Comparison of ENCODE assay signal across 11 mouse cellular contexts in the genomic region with DNA sequence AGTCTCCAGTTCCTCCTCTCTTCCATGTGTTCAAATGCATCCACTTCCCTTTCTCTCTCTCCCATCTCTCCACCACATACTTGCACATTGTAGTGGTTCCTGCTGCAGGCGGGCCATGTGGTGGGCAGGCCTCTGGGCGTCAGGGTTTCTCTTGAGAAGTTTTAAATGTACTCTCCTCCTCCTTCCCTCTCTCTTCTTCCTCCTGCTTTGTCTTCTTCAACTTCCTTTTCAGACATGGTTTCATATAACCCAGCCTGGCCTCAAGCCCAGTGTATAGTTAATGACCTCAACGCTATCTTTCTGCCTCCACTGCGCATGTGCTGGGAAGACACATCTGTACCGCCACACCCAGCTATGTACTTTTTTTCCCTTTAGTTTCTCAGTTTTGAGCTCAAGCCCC.
DNase-seq lines count a peak whose midpoint lies in the region; ATAC-seq and TF ChIP-seq lines count a peak whose summit lies in the region.
"Had no signal": no experiment of that assay in that cellular context is flagged by ENCODE, and none has a peak within 500 bp of the region (broad histone marks: within the 10 kb centered on the region; RNA-seq: fewer than 3 reads in every experiment).

No protein-coding gene starts in this region.

- no peak overlapping the region for H3K4me3 ChIP-seq in heart, embryonic 10.5 days
- H3K4me3 ChIP-seq in stomach, embryonic 14.5 days (ENCODE audit: low read depth, low read length), result no peak overlapping the region
- no peak overlapping the region for H3K4me3 ChIP-seq in stomach, postnatal 0 days (ENCODE audit: low read depth, low read length)
- H3K4me3 ChIP-seq in intestine, embryonic 16.5 days (ENCODE audit: low read length), result no peak overlapping the region
- H3K4me3 ChIP-seq in midbrain, embryonic 10.5 days, result no peak overlapping the region
- H3K4me3 ChIP-seq: neural tube, embryonic 13.5 days had no signal

- no peaks in the 10 kb centered on the region for H3K36me3 ChIP-seq in heart, embryonic 10.5 days
- H3K36me3 ChIP-seq in stomach, embryonic 14.5 days (ENCODE audit: control insufficient read depth, insufficient read depth, low read length), result no peaks in the 10 kb centered on the region
- no peaks in the 10 kb centered on the region for H3K36me3 ChIP-seq in stomach, postnatal 0 days (ENCODE audit: control insufficient read depth, insufficient read depth, low read length)
- no peaks in the 10 kb centered on the region for H3K36me3 ChIP-seq in intestine, embryonic 16.5 days (ENCODE audit: control insufficient read depth, insufficient read depth, low read length)
- no peaks in the 10 kb centered on the region for H3K36me3 ChIP-seq in midbrain, embryonic 10.5 days
- H3K36me3 ChIP-seq: neural tube, embryonic 13.5 days had no signal

- TF ChIP-seq CTCF in stomach, postnatal 0 days (IDR thresholded peaks at IDR 0.05; ENCODE audit: low read depth), result no peak

- WGBS in heart, embryonic 10.5 days, result 92% methylated on average over 5 of the region's 5 CpGs
- 68% methylated on average over 5 of the region's 5 CpGs for WGBS in stomach, embryonic 14.5 days
- 52% methylated on average over 5 of the region's 5 CpGs for WGBS in stomach, postnatal 0 days
- 71% methylated on average over 5 of the region's 5 CpGs for WGBS in intestine, embryonic 16.5 days
- 89% methylated on average over 5 of the region's 5 CpGs for WGBS in midbrain, embryonic 10.5 days

- no peak overlapping the region for H3K4me2 ChIP-seq in stomach, embryonic 14.5 days (replicated peaks; ENCODE audit: low read depth, low read length)
- H3K4me2 ChIP-seq in stomach, postnatal 0 days (replicated peaks; ENCODE audit: low read depth), result no peak overlapping the region
- H3K4me2 ChIP-seq in intestine, embryonic 16.5 days (ENCODE audit: low read depth, low read length), result no peak overlapping the region
- H3K4me2 ChIP-seq: neural tube, embryonic 13.5 days had no signal

- no peaks in the 10 kb centered on the region for H3K27me3 ChIP-seq in heart, embryonic 10.5 days (ENCODE audit: insufficient read depth, poor library complexity, severe bottlenecking)
- no peaks in the 10 kb centered on the region for H3K27me3 ChIP-seq in stomach, embryonic 14.5 days (ENCODE audit: control insufficient read depth, insufficient read depth, low read length)
- no peaks in the 10 kb centered on the region for H3K27me3 ChIP-seq in stomach, postnatal 0 days (ENCODE audit: control insufficient read depth, insufficient read depth, low read length)
- H3K27me3 ChIP-seq in intestine, embryonic 16.5 days (replicated peaks; ENCODE audit: control insufficient read depth, insufficient read depth, low read length), result no peaks in the 10 kb centered on the region
- H3K27me3 ChIP-seq in midbrain, embryonic 10.5 days (ENCODE audit: low read depth, poor library complexity, severe bottlenecking), result no peaks in the 10 kb centered on the region
- H3K27me3 ChIP-seq: neural tube, embryonic 13.5 days had no signal

- H3K4me1 ChIP-seq in heart, embryonic 10.5 days, result no peaks in the 10 kb centered on the region
- H3K4me1 ChIP-seq in stomach, embryonic 14.5 days (ENCODE audit: control insufficient read depth, insufficient read depth, low read length), result no peaks in the 10 kb centered on the region
- H3K4me1 ChIP-seq in stomach, postnatal 0 days (replicated peaks; ENCODE audit: control insufficient read depth, insufficient read depth), result no peaks in the 10 kb centered on the region
- no peaks in the 10 kb centered on the region for H3K4me1 ChIP-seq in intestine, embryonic 16.5 days (ENCODE audit: control insufficient read depth, insufficient read depth, low read length)
- H3K4me1 ChIP-seq in midbrain, embryonic 10.5 days, result no peaks in the 10 kb centered on the region

- H3K9me3 ChIP-seq in heart, embryonic 10.5 days, result no peaks in the 10 kb centered on the region
- H3K9me3 ChIP-seq in stomach, embryonic 14.5 days (ENCODE audit: control insufficient read depth, low read depth, low read length), result no peaks in the 10 kb centered on the region
- H3K9me3 ChIP-seq in stomach, postnatal 0 days (ENCODE audit: control insufficient read depth, low read length), result no peaks in the 10 kb centered on the region
- H3K9me3 ChIP-seq in intestine, embryonic 16.5 days (ENCODE audit: control insufficient read depth, low read length), result no peaks in the 10 kb centered on the region
- no peaks in the 10 kb centered on the region for H3K9me3 ChIP-seq in midbrain, embryonic 10.5 days (replicated peaks)
- H3K9me3 ChIP-seq: neural tube, embryonic 13.5 days had no signal

- TF ChIP-seq EP300 in stomach, postnatal 0 days (optimal IDR thresholded peaks at IDR 0.05), result no peak

- peak; percentile 96 for DNase-seq in heart, adult 11 months
- no peak for DNase-seq in heart, embryonic 10.5 days (ENCODE audit: low spot score)
- no peak for DNase-seq in stomach, postnatal 0 days (ENCODE audit: low spot score)
- DNase-seq in midbrain, embryonic 10.5 days (ENCODE audit: low spot score), result no peak
- DNase-seq in cerebellum, postnatal 4 days (ENCODE audit: low spot score in 2 of 2), result no peak
- no peak for DNase-seq in layer of hippocampus, adult 11-12 months (ENCODE audit: low spot score)
- DNase-seq: cerebellum, adult 11 months; kidney, adult 2 months had no signal

- ATAC-seq in stomach, embryonic 14.5 days (ENCODE audit: insufficient number of reproducible peaks, insufficient read depth, low FRiP score, low read depth), result peak; percentile 39; the same call in 1 of the 2 replicates
- no peak for ATAC-seq in stomach, postnatal 0 days (ENCODE audit: low FRiP score, low TSS enrichment)
- peak; percentile 56; the same call in 1 of the 2 replicates for ATAC-seq in intestine, embryonic 16.5 days

- H3K27ac ChIP-seq in heart, embryonic 10.5 days, result no peak overlapping the region
- H3K27ac ChIP-seq in stomach, embryonic 14.5 days (ENCODE audit: low read length), result no peak overlapping the region
- no peak overlapping the region for H3K27ac ChIP-seq in stomach, postnatal 0 days (replicated peaks)
- H3K27ac ChIP-seq in intestine, embryonic 16.5 days (ENCODE audit: low read length), result no peak overlapping the region
- H3K27ac ChIP-seq in midbrain, embryonic 10.5 days (replicated peaks), result no peak overlapping the region
- H3K27ac ChIP-seq: neural tube, embryonic 13.5 days had no signal

- no peak overlapping the region for H3K9ac ChIP-seq in stomach, embryonic 14.5 days (replicated peaks; ENCODE audit: low read depth, low read length)
- H3K9ac ChIP-seq in stomach, postnatal 0 days (ENCODE audit: low read length), result no peak overlapping the region
- H3K9ac ChIP-seq in intestine, embryonic 16.5 days (ENCODE audit: low read depth, low read length), result no peak overlapping the region
- H3K9ac ChIP-seq: neural tube, embryonic 13.5 days had no signal
